Mouse (Mus musculus): ENCODE measurements around the gene E130308A19Rik.

Gene E130308A19Rik

DNA sequence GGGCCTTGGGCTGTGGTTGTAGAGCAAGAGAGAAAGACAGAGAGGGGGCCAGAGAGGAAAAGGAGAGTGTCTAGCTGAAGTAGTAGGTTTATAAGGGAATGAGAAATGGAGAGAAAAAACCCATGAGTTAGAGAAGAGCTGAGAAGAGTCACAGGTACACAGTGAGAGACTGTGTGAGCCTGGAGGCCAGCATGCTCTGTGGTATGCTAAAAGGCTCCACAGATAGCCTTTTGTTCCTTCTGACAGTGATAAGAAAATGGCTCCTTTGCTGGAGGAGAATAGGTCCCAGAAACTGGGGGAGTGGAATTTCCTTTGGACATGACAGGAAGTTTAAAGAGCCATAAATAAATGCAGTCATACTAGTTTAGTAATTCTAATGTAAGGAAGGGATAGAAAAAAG, 13.2 kb downstream of the E130308A19Rik start:
- no peak for DNase-seq (ENCODE audit: low spot score in 2 of 2)

DNA sequence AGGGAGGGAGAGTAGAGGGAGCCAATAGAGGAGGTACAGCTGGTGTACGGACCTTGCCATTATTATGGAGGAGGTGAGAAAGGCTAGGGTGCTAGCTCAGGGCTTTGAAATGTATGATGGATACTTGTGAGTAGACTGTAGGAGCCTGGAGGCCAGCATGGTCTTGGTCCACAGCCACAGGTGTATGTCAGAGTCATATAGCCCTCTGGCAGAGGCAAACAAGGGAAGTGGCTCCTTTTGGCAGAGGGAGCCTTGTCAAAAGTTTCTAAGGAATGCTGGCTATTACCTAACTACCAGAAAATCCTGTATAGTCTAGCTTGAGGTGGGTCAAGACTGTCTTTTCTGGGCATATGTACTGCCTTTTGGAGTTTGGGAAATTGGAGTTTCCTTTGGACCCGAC, 14.7 kb downstream of the E130308A19Rik start:
- no peak for DNase-seq (ENCODE audit: low spot score in 2 of 2)

DNA sequence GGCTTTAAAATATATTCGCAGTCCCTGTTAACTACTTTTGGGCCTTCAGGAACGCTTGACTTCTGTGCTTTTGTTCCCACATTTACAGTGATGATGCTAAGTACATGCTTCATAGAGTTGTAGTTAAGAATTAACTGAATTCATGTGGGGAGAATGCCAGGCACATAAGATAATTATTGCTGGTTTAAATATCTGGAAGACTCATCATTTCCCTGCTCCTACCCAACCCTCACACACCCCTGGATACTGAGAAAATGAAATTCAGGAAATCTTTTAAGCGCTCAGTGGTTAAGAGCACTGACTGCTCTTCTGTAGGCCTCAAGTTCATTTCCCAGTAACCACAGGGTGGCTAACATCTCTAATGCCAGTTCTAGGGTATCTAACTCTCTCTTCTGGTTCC, 16.0 kb downstream of the E130308A19Rik start:
- no peak for DNase-seq (ENCODE audit: low spot score in 2 of 2)

DNA sequence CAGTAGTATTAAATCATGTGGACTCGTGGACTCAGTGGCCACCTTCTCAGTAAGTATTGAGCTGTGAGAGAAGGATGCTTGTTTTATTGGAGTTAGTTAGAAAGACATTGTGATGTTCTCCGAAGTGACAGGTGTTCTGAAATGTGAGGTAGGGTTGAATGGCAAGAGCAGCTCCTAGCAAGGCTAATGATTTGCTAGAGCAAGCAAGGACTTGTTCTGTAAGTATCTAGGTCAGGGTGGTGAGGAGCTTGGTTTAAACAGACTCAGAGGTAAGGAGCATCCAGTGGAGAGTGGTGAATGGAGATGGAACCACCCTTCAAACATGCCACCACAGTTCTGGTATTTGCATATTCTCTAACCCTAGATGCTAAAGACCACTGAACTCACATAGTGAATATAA, 16.6 kb downstream of the E130308A19Rik start:
- no peak for DNase-seq (ENCODE audit: low spot score in 2 of 2)

DNA sequence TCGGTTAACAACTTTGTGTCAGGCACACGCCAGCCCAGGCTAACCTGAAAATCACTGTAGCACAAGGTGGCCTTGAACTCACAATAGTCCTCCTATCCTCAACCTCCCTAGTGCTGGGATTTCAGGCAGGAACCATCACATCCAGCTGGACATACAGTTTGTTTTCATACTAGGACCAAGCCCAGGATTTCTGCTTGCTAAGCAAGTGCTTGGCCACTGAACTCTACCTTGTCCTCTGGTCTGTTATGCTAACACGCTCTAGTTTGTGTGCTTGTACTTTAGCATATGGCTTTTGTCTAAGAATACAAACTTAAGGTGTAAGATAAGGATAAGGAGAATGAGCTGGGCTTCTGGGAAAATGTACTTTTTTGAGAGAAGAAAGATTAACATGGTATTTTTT, 18.4 kb downstream of the E130308A19Rik start:
- no peak for DNase-seq (ENCODE audit: low spot score in 2 of 2)

DNA sequence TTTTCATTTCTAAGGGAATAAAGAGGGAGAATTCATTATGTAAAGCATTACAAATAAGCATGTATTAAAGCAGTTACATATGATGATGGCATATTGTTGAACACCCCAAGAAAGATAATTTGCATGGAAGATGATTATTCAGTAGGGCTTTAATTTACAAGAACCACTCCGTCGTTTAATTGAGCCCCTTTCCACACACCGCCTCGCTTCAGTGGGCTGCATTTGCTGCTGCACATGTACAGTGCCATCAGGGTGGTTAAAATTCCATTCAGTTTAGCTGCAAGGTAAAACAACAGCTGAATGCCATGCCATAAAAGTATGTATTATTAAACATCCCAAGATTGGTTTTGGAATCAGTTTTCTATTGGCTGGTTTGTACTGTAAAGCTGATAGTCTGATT, 19.0 kb downstream of the E130308A19Rik start:
- no peak for DNase-seq (ENCODE audit: low spot score in 2 of 2)

DNA sequence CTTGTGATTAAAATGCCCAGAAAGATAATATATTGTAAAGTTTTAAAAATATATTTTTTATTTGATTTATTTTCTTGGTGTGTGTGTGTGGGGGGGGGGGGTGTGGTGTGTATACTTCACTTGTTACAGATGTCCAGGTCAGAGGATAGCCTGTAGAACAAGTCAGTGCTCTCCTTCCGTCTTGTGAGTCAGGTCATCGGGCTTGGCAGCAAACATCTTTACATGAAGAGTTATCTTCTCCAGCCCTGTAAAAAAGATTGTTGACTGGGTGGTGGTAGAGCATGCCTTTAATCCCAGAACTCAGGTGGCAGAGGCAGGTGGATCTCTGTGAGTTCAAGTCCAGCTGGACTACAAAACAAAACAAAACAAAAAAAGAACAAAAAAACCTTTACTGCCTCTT, 19.6 kb downstream of the E130308A19Rik start:
- DNase-seq (ENCODE audit: low spot score in 2 of 2) = no peak

DNA sequence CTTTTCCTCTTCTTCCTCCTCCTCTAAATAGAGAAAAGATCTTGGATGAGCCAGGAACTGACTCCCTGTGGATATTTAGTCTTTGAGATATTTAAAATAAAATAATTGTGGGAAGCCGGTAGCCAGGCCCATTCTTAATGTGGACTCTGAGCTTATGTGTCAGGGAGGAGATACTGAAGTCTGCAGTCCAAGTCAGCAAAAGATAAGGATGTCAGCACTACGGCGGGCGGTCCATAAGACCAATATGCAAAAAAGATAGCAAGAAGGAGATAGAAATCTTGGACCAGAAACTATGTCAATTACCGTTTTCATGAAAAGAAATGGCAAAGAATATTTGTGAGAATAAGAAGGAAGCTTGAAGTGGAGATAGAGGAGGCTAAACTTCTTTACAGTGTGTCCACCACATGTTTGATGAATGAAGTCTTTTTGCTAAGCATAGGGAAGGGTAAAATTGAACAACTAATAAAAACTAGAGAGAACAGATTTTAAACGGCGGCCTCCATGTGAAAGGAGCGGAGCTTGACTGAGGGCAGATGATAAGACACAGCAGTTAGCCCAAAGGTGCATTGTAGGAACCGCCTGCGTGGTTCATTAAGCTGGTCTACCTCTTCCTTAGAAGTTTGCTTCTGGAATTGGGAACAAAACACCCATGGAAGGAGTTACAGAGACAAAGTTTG, 20.1 kb downstream of the E130308A19Rik start:
- DNase-seq (ENCODE audit: low spot score in 2 of 2) = no peak

DNA sequence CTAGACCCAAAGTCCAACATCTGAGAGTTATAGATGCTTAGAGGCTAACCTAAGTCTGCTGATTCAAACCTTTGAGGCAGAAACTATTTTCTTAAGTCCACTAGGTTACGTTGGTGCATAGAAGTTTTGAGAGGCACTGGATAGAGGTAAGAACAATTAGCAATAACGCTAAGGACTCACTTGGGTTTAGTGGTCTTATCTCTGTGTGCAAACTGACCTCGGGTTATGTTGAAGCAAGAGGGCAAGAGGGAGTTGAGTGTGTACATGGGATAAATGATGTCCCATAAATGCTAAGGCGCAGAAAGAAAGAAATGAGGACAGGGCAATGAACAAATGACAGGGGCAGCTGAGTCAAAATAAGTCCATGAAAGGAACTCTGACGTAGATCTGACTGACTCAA, 23.1 kb downstream of the E130308A19Rik start:
- no peak for DNase-seq (ENCODE audit: low spot score in 2 of 2)

DNA sequence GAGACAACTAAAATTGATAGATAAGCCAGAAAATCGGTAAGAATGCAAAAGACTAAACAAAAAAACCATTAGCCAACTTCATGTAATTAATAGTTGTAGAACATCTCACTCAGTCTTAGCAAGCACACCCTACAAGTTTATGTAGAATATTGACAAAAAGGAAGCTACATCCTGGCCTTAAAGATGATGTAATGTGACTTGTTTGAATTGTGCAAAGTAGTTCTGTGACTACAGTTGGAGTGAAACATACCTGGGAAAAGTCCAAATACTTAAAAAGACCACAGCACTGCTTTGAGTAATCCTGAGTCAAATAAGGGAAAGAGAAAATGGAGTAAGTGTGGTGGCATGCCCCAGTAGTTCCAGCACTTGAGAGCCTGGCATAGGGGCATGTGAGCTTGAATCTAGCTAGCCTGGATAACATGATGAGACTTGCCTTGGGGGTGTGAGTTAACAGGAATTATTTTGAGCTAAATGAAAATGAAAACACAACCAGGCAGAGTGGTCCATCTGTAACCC, 26.2 kb downstream of the E130308A19Rik start:
- DNase-seq (ENCODE audit: low spot score in 2 of 2) = no peak

DNA sequence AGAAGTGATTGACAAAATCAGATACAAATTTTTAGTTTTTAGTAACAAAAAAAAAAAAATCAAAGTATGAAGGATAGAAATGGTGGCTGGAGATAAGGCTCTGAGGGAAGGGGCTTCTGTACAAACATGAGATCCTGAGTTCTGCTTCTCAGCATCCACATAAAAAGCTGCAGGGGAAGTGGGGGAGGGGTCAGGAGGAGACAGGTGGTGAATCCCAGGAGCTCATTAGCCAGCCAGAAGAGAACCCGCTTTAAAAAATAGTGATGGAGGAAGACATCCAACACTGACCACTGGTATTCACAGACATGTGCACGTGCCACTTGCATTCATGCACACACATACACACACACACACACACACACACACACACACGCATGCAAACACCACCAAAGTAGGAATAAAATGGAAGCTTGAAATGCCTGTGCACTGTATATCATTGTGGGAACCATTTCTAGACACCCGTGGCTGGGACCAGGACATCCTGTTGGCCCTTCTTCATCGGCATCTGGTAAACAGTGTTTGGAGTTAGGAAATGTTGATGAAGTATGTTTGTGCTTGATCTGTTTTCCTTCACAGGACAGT, 30.1 kb downstream of the E130308A19Rik start:
- no peak for DNase-seq (ENCODE audit: low spot score in 2 of 2)

DNA sequence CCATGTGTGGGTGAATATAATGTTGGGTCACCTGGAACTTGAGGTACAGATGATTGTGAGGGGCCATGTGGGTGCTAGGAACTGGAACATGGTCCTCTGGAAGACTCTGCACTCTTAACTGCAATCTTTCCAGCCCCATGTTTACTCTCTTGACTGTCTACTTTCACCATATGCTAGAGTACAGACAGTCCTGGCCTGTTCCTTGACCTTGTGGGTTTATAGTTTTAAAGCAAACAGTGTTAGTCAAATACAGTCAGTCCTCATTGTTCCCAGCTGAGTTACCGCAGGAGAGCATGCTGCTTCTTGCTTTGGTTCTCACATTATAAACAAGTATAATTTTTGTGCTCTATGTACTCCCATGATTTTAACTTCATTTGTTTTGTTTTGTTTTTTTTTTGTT, 36.2 kb downstream of the E130308A19Rik start:
- DNase-seq (ENCODE audit: low spot score in 2 of 2) = no peak

DNA sequence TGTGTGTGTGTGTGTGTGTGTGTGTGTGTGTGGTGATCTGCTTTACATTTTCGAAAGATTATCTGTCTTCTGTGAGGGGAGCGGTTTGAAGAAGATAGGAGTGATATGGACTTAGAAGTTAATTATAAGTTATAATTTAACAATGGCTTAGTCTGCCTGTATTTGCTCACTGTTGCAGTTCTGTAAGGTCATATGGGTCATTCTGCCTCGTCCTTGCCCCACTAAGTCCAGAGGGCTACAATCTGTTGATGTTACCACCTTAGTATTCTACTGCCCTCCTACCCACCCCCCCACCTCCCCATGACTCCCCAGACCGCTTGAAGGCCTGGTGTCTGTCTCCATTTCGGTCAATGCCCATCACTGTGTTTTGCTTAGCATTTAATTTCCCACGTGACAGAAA, 37.4 kb downstream of the E130308A19Rik start:
- no peak for DNase-seq (ENCODE audit: low spot score in 2 of 2)

DNA sequence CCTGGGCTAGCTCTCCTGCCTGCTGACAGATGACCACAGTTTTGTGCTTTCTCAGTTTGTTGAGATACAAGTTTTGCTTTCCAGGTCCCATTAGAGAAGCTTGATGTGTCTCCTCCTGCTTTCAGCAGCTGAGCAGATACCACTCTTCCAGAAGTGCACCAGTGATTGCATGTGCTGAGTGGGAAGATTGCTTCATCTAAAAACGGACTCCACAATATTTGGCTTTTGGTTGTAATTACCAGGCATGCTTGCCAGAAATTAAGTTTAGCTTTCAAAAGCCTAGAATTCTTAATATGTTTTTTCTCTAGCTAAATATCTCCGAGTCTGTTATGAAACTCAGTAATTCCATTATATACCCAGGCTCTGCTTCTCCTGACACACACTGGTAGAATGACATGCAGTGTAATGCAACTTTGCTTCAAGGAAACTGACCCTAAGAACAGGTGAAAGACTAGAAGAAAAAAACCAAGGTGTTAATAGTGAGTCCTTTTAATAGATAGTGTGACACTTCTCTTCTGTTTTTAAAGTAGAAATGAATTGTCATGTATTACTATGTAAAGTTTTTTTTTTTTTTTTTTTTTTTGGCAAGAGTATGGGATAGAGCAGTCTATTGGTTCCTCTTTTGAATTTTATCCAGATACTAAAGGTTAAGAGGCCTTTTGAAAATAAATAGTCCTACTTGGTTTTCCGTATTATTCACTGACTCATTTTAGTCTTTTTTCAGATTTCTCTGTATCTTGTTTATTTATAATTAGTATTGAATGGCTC, 40.7 kb downstream of the E130308A19Rik start:
- no peak for DNase-seq (ENCODE audit: low spot score in 2 of 2)

DNA sequence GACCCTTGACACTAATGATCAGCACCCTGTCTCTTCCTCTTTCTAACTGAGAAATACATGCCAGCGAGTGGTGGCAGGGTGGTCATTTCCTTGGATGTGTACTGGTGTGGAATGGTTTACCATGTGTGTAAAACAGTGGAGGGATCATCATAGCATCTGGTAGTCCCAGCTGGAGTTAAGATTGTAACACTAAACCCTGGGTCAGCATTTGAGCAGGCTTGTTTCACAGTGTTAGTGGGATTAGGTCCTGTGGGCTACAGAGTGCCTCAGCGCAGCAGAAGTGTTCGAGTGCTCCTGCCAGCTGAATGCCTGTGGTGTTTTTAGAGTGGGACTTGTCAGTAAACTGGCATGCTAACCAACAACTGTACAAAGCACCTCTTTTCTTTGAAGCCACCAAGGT, 42.0 kb downstream of the E130308A19Rik start:
- no peak for DNase-seq (ENCODE audit: low spot score in 2 of 2)

DNA sequence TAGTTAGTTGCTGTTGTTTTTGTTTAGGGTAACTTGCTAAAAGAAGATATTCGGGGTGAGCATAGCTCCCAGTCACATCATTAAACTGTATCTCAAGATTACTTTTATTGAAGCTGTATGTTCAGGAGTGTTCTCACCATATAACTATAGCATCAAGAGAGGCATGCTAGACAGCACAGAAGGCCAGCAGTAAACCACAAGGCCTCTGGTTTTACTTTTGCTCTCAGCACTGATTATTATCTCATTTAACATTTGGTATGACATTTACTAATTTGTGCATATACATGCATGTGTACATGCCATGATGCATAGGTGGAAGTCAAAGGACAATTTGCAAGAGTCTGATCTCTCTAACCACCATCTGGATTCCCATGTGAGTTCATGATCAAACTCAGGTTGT, 43.1 kb downstream of the E130308A19Rik start:
- DNase-seq (ENCODE audit: low spot score in 2 of 2) = no peak

DNA sequence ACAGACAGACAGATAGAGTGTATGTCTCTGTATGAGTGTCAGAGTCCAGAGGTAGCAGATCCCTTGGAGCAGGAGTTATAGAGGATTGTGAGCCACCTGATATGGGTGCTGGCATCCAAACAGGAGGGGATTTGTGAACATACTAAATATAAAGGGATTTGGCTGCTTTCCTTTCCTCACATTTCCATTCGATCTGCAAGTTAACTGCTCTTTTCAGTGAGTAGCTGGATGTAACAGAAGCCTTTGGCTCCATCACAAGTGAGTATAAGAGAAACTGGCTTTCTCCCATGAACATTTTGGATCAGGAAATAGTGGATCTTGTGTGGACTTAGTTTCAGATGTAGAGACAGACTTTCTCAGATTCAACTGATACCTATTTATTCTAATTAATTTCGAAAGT, 44.0 kb downstream of the E130308A19Rik start:
- DNase-seq (ENCODE audit: low spot score in 2 of 2) = no peak

DNA sequence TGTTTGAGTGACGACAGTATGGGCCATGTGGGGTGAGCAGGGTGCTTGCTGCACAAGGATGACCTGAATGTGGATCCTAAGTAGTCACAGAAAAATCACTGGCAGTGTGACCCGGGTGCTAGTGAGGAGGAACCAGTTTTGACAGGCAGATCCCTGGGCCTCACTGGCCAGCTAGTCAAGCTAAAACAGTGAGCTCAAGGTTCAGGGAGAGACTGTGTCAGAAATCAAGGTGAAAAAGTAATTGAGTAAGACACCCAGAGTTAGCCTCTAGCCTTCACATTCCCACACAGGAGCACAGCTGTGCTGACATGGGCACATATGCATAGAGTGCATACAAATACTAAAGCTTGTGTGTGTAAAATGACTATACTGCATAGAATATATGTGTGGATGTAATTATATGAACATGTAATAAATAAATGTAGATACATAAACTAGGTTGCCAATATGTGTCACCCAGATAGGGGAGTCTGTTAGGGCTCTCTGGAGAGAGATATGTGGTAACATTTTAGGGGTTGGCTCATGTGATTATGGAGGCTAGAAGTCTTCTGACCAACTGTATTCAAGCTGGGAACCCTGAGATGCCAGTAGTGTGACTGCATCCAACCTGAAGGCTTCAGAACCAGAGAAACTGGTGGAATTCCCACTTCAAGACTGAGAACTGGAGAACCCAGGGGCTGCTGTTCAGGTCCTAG, 47.6 kb downstream of the E130308A19Rik start:
- no peak for DNase-seq (ENCODE audit: low spot score in 2 of 2)

DNA sequence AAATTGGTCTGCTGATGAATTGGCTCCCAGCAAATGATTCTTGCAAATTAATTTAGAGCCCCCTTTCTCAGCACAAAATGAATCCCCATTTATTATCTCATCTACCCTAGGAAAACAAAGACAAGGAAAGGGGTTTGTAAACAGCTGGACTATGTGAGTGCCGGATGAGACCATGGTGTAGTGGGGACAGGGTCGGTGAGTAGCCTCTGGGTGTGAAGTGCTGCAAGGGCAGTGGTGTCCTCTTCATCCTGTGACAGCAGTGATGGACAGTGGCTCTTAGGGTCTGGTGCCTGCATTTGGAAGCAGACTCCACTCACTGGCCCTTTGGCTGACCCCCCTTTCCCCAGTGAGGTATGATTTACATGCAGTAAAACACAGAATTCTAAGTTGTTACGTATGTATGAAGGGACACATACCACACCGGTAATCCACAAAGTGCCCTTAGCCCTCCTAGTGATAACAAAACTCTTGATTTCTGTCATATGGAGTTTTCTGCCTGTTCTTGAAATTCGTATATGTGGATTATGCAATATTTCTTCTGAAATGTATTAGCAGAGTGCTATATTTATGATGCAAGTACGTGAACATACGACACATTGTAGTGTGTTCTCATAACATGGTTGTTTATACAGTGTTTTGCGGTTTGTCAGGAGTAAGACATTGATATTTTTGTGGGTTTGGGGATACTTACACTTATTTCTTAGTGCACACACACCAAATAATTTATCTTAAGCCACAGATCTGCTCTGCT, 49.1 kb downstream of the E130308A19Rik start:
- no peak for DNase-seq (ENCODE audit: low spot score in 2 of 2)

DNA sequence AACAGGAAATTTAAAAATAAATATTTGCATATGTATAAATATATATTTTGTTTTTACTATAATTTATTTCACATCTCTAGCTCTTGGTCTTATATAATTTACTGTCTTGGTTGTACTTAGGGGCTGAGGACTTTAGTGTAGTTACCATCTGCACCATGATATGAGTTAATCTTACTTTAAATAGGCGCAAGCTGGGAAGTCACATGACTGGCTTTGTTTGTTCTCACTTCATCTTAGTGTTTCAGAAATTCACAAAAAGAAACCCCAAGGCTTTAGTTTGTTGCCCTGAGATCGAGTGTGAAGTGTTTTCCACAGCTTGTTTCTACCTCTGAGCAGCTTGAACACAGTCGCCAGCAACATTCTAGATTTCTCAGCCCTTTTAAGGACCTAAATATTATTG, 49.7 kb downstream of the E130308A19Rik start:
- DNase-seq (ENCODE audit: low spot score in 2 of 2) = no peak

DNA sequence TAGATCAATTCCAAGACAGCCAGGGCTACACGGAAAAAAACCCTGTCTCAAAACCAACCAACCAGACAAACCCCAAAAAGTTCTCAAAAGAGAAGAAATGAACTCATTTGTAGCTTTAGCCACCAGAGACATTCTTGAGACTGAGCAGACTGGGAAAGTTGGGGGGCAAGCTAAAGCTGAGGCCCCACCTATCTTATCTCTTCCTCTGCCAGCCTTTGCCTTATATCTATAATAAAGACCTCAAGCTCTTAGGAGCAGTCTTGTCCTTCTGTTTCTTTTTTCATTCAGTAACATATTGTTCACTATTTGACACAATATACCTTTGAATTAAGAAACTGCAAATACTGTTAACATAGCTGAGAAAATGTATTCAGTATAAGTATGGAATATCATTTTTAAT, 55.4 kb downstream of the E130308A19Rik start:
- DNase-seq (ENCODE audit: low spot score in 2 of 2) = no peak

DNA sequence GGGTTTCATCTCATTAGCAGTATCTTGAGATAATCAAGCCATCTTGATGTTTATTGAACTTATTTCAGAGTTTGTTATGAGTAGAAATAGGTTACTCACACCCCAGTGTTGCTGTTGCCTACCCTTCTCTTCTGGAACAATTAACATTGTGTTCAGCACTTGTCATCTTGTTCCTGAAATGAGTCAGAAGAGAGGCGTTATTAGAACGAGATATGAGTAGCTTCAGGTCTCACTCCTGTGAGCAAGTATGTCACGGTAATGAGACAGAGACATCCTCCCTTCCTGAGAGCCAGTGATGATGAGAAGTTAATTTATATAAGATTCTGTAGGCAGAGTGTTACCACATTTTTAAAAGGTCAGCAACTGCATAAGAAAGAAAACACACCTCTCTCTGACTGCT, 56.5 kb downstream of the E130308A19Rik start:
- DNase-seq (ENCODE audit: low spot score in 2 of 2) = no peak
